Mouse (Mus musculus) kidney, adult 9 months (tissue): ENCODE data around the gene Pten.

Experiments used
- DNase-seq: peaks from one replicate; pipeline ENCODE4 v3.0.0; 2022

Pten gene

GRCm38 (mm10) chr19:32756900-32757725, at the start of gene Pten:
Gene Pten, plus strand, starts transcription at chr19:32757497.
- peak; percentile 96 for DNase-seq

- DNase-seq = no peak
Observed at GRCm38 (mm10) chr19:32708996-32709395, 48.3 kb upstream of the Pten start.

GRCm38 (mm10) chr19:32710288-32710687, 47.0 kb upstream of the Pten start:
- DNase-seq = peak; percentile 21

- peak; percentile 92 for DNase-seq
Observed at GRCm38 (mm10) chr19:32711761-32712541, 45.3 kb upstream of the Pten start.

- peak; percentile 90 for DNase-seq
Observed at GRCm38 (mm10) chr19:32712588-32713042, 44.7 kb upstream of the Pten start.

GRCm38 (mm10) chr19:32713471-32713870, 43.8 kb upstream of the Pten start:
- DNase-seq = no peak

GRCm38 (mm10) chr19:32715201-32715600, 42.1 kb upstream of the Pten start:
- peak; percentile 90 for DNase-seq

GRCm38 (mm10) chr19:32715681-32716080, 41.6 kb upstream of the Pten start:
- DNase-seq = no peak

- DNase-seq = no peak
Observed at GRCm38 (mm10) chr19:32717590-32717989, 39.7 kb upstream of the Pten start.

- no peak for DNase-seq
Observed at GRCm38 (mm10) chr19:32720319-32720718, 37.0 kb upstream of the Pten start.

GRCm38 (mm10) chr19:32723817-32724216, 33.5 kb upstream of the Pten start:
- DNase-seq = no peak

- no peak for DNase-seq
Observed at GRCm38 (mm10) chr19:32726451-32727325, 30.6 kb upstream of the Pten start.

- no peak for DNase-seq
Observed at GRCm38 (mm10) chr19:32729785-32730184, 27.5 kb upstream of the Pten start.

- DNase-seq = no peak
Observed at GRCm38 (mm10) chr19:32732922-32733321, 24.4 kb upstream of the Pten start.

GRCm38 (mm10) chr19:32737844-32738243, 19.5 kb upstream of the Pten start:
- DNase-seq = no peak

GRCm38 (mm10) chr19:32739686-32740085, 17.6 kb upstream of the Pten start, which contains the start of gene Atad1:
Gene Atad1, minus strand, starts transcription at chr19:32739786.
- DNase-seq = no peak

- DNase-seq = no peak
Observed at GRCm38 (mm10) chr19:32740641-32741345, 16.5 kb upstream of the Pten start.

GRCm38 (mm10) chr19:32749425-32749824, 7.9 kb upstream of the Pten start:
- DNase-seq = peak; percentile 53

GRCm38 (mm10) chr19:32752357-32752756, 4.9 kb upstream of the Pten start:
- no peak for DNase-seq

GRCm38 (mm10) chr19:32753386-32753785, 3.9 kb upstream of the Pten start:
- no peak for DNase-seq

- DNase-seq = no peak
Observed at GRCm38 (mm10) chr19:32754188-32755000, 2.9 kb upstream of the Pten start.
